Mouse (Mus musculus) liver, embryonic 14.5 days (tissue): ENCODE results near the gene Ccdc15. TPM values are rescaled to one million over a fixed set of nuclear protein-coding genes. Genes with fewer than 3 reads are reported as not detected.

Source experiments
- ATAC-seq: fragments of 200-750 bp; cut with Nextera tagmentation; 2 replicates; pipeline ENCODE4 v1.8.0; 2017; ENCODE audit warnings: moderate number of reproducible peaks, mild to moderate bottlenecking, moderate library complexity; ENCODE audit not compliant: insufficient read depth
- DNase-seq, 3 experiments: peaks; one replicate each; pipeline ENCODE4 v3.0.0-alpha.2; 2012 to 2013; ENCODE audit warnings: low read depth in 3 of 3, low spot score in 3 of 3
- H3K27ac ChIP-seq: fragments of 300-500 bp; sonication (generic); 2 replicates; pipeline ENCODE4 v1.5.1; 2014; ENCODE audit warnings: moderate library complexity, mild to moderate bottlenecking, control low read depth, inconsistent platforms
- H3K27me3 ChIP-seq: fragments of 300-500 bp; sonication (generic); 2 replicates; pipeline ENCODE4 v1.6.1; 2014; ENCODE audit warnings: mild to moderate bottlenecking, low read length, moderate library complexity; ENCODE audit not compliant: control insufficient read depth, insufficient read depth
- H3K36me3 ChIP-seq: fragments of 300-500 bp; sonication (generic); replicated peaks from 2 replicates; pipeline ENCODE4 v1.6.1; 2014; ENCODE audit warnings: low read depth; ENCODE audit not compliant: control insufficient read depth, insufficient read depth
- H3K4me1 ChIP-seq, 2 experiments: fragments of 200-500 bp in 1 of 2; fragments of 300-500 bp in 1 of 2; sonication (generic) in 1 of 2; replicated peaks; 2 replicates each; pipeline ENCODE4 v1.6.1; 2012 to 2014; ENCODE audit warnings: antibody characterized with exemption in 1 of 2, inconsistent platforms in 1 of 2, low read length in 1 of 2; ENCODE audit not compliant: control insufficient read depth in 2 of 2, insufficient read depth in 2 of 2
- H3K4me2 ChIP-seq: fragments of 300-500 bp; sonication (generic); 2 replicates; pipeline ENCODE4 v1.6.1; 2014; ENCODE audit warnings: low read depth, mild to moderate bottlenecking, control low read depth, moderate library complexity
- H3K4me3 ChIP-seq, 2 experiments: fragments of 200-500 bp in 1 of 2; fragments of 300-500 bp in 1 of 2; sonication (generic) in 1 of 2; 2 replicates each; pipeline ENCODE4 v1.5.1; 2012 to 2014; ENCODE audit warnings: low read depth in 2 of 2, low read length in 2 of 2, mild to moderate bottlenecking in 2 of 2, control low read depth in 1 of 2, inconsistent platforms in 1 of 2, moderate library complexity in 1 of 2; ENCODE audit not compliant: insufficient read depth in 1 of 2
- H3K9ac ChIP-seq: fragments of 300-500 bp; sonication (generic); replicated peaks from 2 replicates; pipeline ENCODE4 v1.6.1; 2014; ENCODE audit warnings: mild to moderate bottlenecking, control low read depth, moderate library complexity
- H3K9me3 ChIP-seq: fragments of 300-500 bp; sonication (generic); 2 replicates; pipeline ENCODE4 v1.6.1; 2016; ENCODE audit warnings: low read length, mixed read lengths; ENCODE audit not compliant: control insufficient read depth
- CTCF ChIP-seq: IDR thresholded peaks from 2 replicates; pipeline ENCODE4 v1.5.1; 2016; ENCODE audit warnings: antibody characterized with exemption, low read depth, control low read depth
- EP300 ChIP-seq: IDR thresholded peaks from 2 replicates; pipeline ENCODE4 v1.6.1; 2016; ENCODE audit warnings: antibody characterized with exemption, low read depth
- WGBS: fragments of 180-500 bp; shearing (Covaris S2); extraction: QIAGEN DNeasy Blood & Tissue Kit; methylation state at CpG from one replicate; pipeline ENCODE4 v1.1.7; 2014; ENCODE audit not compliant: insufficient replicate concordance; 5-methylcytosine and 5-hydroxymethylcytosine counted together
- polyA plus RNA-seq, 2 experiments: library from polyadenylated mRNA; depleted of rRNA in 1 of 2; stranded (reverse) in 1 of 2; unstranded in 1 of 2; fragments of >200 nt; fragmentation: Nextera tagmentation in 1 of 2; extraction: Ambion mirVana in 1 of 2; gene quantifications; 2 replicates each; pipeline versions ENCODE4 v1.2.1 to v1.2.3; 2012 to 2014

Gene Ccdc15
- polyA plus RNA-seq, 2 experiments: 1.5 to 3.0 TPM

- ATAC-seq (no peak), DNase-seq (no peak)
- WGBS: 42% methylated on average over 2 of the region's 2 CpGs
- Histone ChIP-seq H3K27me3 (no peaks in the 10 kb centered on the region), H3K36me3 (no peaks in the 10 kb centered on the region), H3K27ac (no peak overlapping the region), H3K4me1 (peaks cover 7% of the 10 kb centered on the region in 2 experiments), H3K9me3 (no peaks in the 10 kb centered on the region), H3K4me3 (no peak overlapping the region), H3K4me2 (no peak overlapping the region), H3K9ac (no peak overlapping the region)
- no peak for TF ChIP-seq CTCF
- no peak for TF ChIP-seq EP300
These were observed 3.0 kb upstream of the Ccdc15 start for GRCm38 (mm10) chr9:37351266-37351665.

GRCm38 (mm10) chr9:37349050-37349449 is 818 bp upstream of the Ccdc15 start:
- Histone ChIP-seq H3K4me3 (peak overlapping the region; percentile 88 to 89), H3K4me2 (peak overlapping the region; percentile 93), H3K9ac (peak overlapping the region; percentile 92), H3K9me3 (no peaks in the 10 kb centered on the region), H3K36me3 (no peaks in the 10 kb centered on the region), H3K27ac (no peak overlapping the region; the same call in 1 of the 2 replicates), H3K4me1 (peaks cover 7% of the 10 kb centered on the region in 2 experiments), H3K27me3 (no peaks in the 10 kb centered on the region)
- ATAC-seq (no peak), DNase-seq (no peak)
- WGBS: 86% methylated on average over 3 of the region's 3 CpGs
- no peak for TF ChIP-seq CTCF
- no peak for TF ChIP-seq EP300

DNA sequence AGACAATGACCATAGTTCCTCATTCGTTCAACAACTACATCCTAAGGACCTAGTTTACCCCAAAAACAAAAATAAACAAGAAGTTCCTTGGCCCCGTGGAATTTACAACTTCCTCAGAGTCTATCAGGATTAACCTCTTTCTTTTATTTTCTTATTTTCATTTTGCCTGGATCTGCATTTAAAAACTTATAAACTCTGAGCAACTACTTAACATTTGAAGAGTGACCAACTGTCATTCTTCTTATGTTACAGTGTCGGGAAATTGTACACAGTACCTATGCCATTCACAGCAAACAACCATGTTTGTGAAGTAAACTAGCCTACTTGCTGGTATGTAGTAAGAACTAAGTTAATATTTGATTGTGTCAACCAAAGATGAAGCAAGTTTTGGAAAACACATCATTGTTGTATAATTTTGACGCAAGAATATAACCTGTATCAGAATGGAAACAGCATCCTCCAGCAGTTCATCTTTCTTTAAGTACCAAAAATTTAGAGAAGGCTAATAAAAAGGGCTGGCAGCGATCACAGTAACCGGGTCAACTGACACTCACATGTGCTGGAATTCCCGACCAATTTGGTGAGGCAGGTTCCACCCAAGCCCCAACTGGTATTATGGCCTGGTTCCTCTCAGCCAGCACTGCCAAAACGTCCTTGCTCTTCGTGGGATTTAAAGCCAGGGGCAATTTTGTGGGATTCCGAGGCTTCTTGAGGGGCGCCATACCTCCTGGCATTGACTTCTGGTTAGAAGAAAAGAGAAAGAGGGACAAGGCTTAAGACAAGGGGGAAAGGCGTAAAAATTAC is 846 bp downstream of the Ccdc15 start:
- peaks cover 7% of the 10 kb centered on the region in 2 experiments for H3K4me1 ChIP-seq
- H3K9ac ChIP-seq: peak overlapping the region; percentile 92
- peak overlapping the region; percentile 93 for H3K4me2 ChIP-seq
- DNase-seq (peak in 1 of 3 experiments; percentile 42), ATAC-seq (peak; percentile 36; the same call in 1 of the 2 replicates)
- peak overlapping the region; percentile 88 for H3K27ac ChIP-seq
- H3K27me3 ChIP-seq: no peaks in the 10 kb centered on the region
- 9% methylated on average over 12 of the region's 12 CpGs for WGBS
- no peaks in the 10 kb centered on the region for H3K36me3 ChIP-seq
- peak overlapping the region; percentile 88 to 89 for H3K4me3 ChIP-seq
- H3K9me3 ChIP-seq: no peaks in the 10 kb centered on the region
- no peak for TF ChIP-seq CTCF
- no peak for TF ChIP-seq EP300

- Histone ChIP-seq H3K27ac (no peak overlapping the region), H3K4me2 (no peak overlapping the region), H3K36me3 (no peaks in the 10 kb centered on the region; the same call in 1 of the 2 replicates), H3K4me1 (peaks cover 5 to 7% of the 10 kb centered on the region in 2 experiments), H3K27me3 (no peaks in the 10 kb centered on the region), H3K9me3 (no peaks in the 10 kb centered on the region), H3K9ac (no peak overlapping the region), H3K4me3 (no peak overlapping the region)
- DNase-seq (no peak), ATAC-seq (no peak)
- 26% methylated on average over 3 of the region's 3 CpGs for WGBS
- no peak for TF ChIP-seq EP300
- no peak for TF ChIP-seq CTCF
These were observed 2.8 kb downstream of the Ccdc15 start for GRCm38 (mm10) chr9:37345406-37345805.

- no peak for ATAC-seq
- no peaks in the 10 kb centered on the region for H3K4me1 ChIP-seq
- TF ChIP-seq EP300 (no peak), CTCF (peak; percentile 61; the same call in 1 of the 2 replicates)
- H3K27me3 ChIP-seq: no peaks in the 10 kb centered on the region
- H3K9ac ChIP-seq: no peak overlapping the region
- no peak overlapping the region for H3K4me3 ChIP-seq
- DNase-seq: no peak
- WGBS: 40% methylated on average over 3 of the region's 3 CpGs
- no peaks in the 10 kb centered on the region for H3K36me3 ChIP-seq
- H3K27ac ChIP-seq: no peak overlapping the region
- no peaks in the 10 kb centered on the region for H3K9me3 ChIP-seq
- no peak overlapping the region for H3K4me2 ChIP-seq
These were observed 18.8 kb downstream of the Ccdc15 start for GRCm38 (mm10) chr9:37329456-37329855.
